Mouse (Mus musculus) gastrocnemius, adult 18-20 months (tissue): Measurements from ENCODE around the gene Pex16. TPM values are rescaled to one million over a fixed set of nuclear protein-coding genes. Genes with fewer than 3 reads are reported as not detected.

Experiments used
- DNase-seq: peaks from one replicate; pipeline ENCODE4 v3.0.0; 2021; ENCODE audit warnings: low spot score
- microRNA-seq: library from miRNA; unstranded; fragments of <30 nt; microRNA quantifications from one replicate; pipeline ENCODE4 v1.2.0, GENCODE M21; 2021
- total RNA-seq, 2 experiments: library from RNA; stranded (reverse); gene quantifications; 2 replicates each; pipeline ENCODE4 v1.2.3; 2021

Pex16 gene
- total RNA-seq, 2 experiments from 2014 or later = 18.6 to 20.0 TPM

GRCm38 (mm10) chr2:92421723-92422387 lies 47.4 kb downstream of the Pex16 start:
- peak; percentile 44 for DNase-seq

- DNase-seq = no peak
These were observed 48.1 kb downstream of the Pex16 start for GRCm38 (mm10) chr2:92422388-92423135.

DNA sequence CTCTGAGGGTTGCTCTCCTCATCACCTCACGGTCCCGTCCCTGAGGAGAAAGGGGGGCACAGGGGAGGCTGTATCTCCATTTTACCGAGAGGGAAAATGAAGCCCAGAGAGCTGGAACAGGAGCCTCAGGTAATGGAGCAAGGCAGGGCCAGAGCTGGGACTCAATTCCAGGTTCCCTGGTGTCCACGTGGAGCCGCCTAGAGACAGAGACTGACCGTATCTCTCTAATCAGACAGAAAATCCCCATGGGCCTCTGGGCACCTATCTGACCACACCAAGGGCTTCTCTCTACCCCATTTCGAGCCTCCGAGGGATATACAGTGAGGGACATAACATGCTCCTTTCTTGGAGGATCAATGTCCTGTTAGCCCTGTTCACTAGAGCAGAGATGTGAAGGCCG lies 48.7 kb downstream of the Pex16 start:
- no peak for DNase-seq

DNA sequence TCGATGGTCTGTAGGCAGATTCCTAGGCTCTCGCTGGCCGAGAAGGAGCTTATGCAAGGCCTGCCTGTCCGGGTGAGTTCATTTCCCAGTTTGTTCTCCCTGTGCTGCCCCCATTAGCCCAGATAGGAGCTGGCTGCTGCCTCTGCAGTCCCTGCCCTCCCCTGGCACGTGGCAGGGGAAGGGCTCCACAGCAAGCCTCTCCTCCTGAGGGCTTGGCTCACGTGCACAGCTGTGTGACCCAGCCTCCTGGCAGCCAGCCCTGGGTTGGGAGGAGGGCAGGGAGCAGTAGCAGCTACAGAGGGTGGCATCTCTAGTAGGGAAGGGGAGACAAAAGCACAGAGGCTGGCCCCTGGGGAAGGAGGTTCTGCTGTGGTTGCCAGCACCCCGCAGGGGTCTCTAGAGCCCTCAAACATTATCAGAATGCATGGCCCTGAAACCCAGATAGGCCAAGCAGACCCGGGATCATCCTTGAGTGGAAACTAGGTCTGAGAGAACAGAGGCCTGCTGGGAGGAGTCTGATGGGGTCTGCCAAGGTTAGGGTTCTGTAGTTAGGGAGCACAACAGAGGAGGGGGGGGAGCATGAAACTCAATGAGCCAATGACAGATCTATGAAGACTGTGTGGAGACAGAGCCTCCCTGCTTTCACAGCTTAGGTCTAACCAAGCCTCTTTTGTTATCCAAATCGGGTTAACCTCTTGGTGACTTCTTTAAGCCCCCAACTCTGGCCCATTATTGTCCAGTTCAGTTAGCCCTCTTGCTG lies 49.4 kb downstream of the Pex16 start:
- peak; percentile 97 for DNase-seq

GRCm38 (mm10) chr2:92424462-92425308 lies 50.2 kb downstream of the Pex16 start:
- peak; percentile 73 for DNase-seq

DNA sequence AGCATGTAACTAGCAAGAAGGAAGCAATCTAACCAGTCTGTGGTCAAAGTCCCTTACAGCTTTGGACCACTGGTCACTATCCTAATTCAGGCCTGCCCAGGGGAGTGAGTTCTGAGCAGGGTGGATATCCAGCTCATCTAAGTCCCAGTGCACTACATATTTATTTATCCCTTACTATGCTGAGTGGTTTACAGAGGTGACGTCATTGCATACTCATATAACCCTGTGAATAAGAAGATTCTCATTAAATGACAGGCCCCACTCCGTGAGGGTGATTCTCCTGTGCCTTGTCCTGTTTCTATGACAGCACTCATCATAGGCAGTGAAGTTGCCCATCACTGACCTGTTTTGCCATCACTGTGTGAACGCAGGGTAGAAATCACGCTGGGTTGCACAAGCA lies 50.9 kb downstream of the Pex16 start:
- DNase-seq = no peak

- peak; percentile 61 for DNase-seq
These were observed 52.0 kb downstream of the Pex16 start for GRCm38 (mm10) chr2:92426426-92426825.

- peak; percentile 73 for DNase-seq
These were observed 53.4 kb downstream of the Pex16 start for GRCm38 (mm10) chr2:92427882-92428281.

- DNase-seq = no peak
These were observed 55.6 kb downstream of the Pex16 start for GRCm38 (mm10) chr2:92430089-92430488.

Small RNA genes within 50 kb of the gene (microRNA-seq; reads per million reads assigned to microRNA genes)
- gene Mir7000 = not detected

Other genes with a start within 250 kb of the Pex16 start
- under 1 TPM in 1 of 2 experiments, not detected in 1; 0.57 TPM for gene Large2, start 193 bp downstream of the Pex16 start, total RNA-seq
- gene 1700029I15Rik, start 7.9 kb downstream of the Pex16 start, total RNA-seq = under 1 TPM; 0.66 to 0.73 TPM
- 1 to 10 TPM; 2.8 to 2.9 TPM for gene Mapk8ip1, start 26.6 kb downstream of the Pex16 start, total RNA-seq
- 10 to 100 TPM; 18.5 to 21.2 TPM for gene Cry2, start 59.4 kb downstream of the Pex16 start, total RNA-seq
- 1 to 10 TPM; 4.3 to 6.0 TPM for gene Slc35c1, start 85.9 kb downstream of the Pex16 start, total RNA-seq
- gene Chst1, start 225.0 kb downstream of the Pex16 start, total RNA-seq = 1 to 10 TPM in 1 of 2 experiments, under 1 TPM in 1; 0.80 to 1.9 TPM